Mouse (Mus musculus): ENCODE measurements around the gene Agmat.

Agmat gene

GRCm38 (mm10) chr4:141746578-141747346, at the start of gene Agmat:
Agmat (plus strand) TSS chr4:141746672.
- ChIA-PET POLR2A (interaction anchor here in 1 of 4 experiments (1.3 to 1.6 kb wide), 2 partner anchors 23 to 37 kb away, joined by 3 to 4 read pairs; partner anchors contain the start of gene Ddi2), CTCF (interaction anchor here in 1 of 4 experiments (0.7 kb wide), 1 partner anchor 11 kb away, joined by 3 read pairs; no protein-coding TSS in a partner anchor)

GRCm38 (mm10) chr4:141704625-141705024, 41.8 kb upstream of the Agmat start:
- CTCF ChIA-PET = interaction anchor here in 1 of 4 experiments (0.6 kb wide), 1 partner anchor 469 kb away, joined by 3 read pairs; no protein-coding TSS in a partner anchor
- POLR2A ChIA-PET = interaction anchor here in 2 of 4 experiments (0.6 to 3.6 kb wide), 7 partner anchors 11 to 31 kb away, joined by 3 to 17 read pairs (median 8); partner anchors contain the start of gene Ddi2 (in 1 of the 2)

- POLR2A ChIA-PET = interaction anchor here in 3 of 4 experiments (0.6 to 3.6 kb wide), 11 partner anchors 12 to 51 kb away, joined by 3 to 17 read pairs (median 3); partner anchors contain the start of gene Ddi2 (in 1 of the 3)
- CTCF ChIA-PET = interaction anchor here in 2 of 4 experiments (0.6 to 0.8 kb wide), 2 partner anchors 12 to 470 kb away, joined by 3 read pairs; no protein-coding TSS in a partner anchor
Measured at GRCm38 (mm10) chr4:141705331-141705730, 41.1 kb upstream of the Agmat start.

GRCm38 (mm10) chr4:141708005-141708404, 38.5 kb upstream of the Agmat start:
- ChIA-PET POLR2A (interaction anchor here in 1 of 4 experiments (0.9 to 3.6 kb wide), 5 partner anchors 9 to 60 kb away, joined by 4 to 14 read pairs (median 6); partner anchors contain the start of genes Ddi2 and Rsc1a1), CTCF (interaction anchor here in 1 of 4 experiments (0.6 kb wide), 1 partner anchor 49 kb away, joined by 6 read pairs; no protein-coding TSS in a partner anchor)

GRCm38 (mm10) chr4:141708971-141709370, 37.5 kb upstream of the Agmat start:
- POLR2A ChIA-PET = interaction anchor here in 1 of 4 experiments (0.6 to 3.4 kb wide), 6 partner anchors 9 to 204 kb away, joined by 4 to 12 read pairs (median 6); partner anchors contain the start of gene Ddi2
- CTCF ChIA-PET = no interaction called here

- ChIA-PET POLR2A (interaction anchor here in 2 of 4 experiments (0.7 to 3.4 kb wide), 4 partner anchors 9 to 118 kb away, joined by 3 to 12 read pairs (median 4); partner anchors contain the start of gene Ddi2 (in 1 of the 2)), CTCF (no interaction called here)
Measured at GRCm38 (mm10) chr4:141711250-141711649, 35.2 kb upstream of the Agmat start.

- CTCF ChIA-PET = no interaction called here
- POLR2A ChIA-PET = interaction anchor here in 1 of 4 experiments (1.3 kb wide), 1 partner anchor 10 kb away, joined by 3 read pairs; the partner anchor contains the start of gene Ddi2
Measured at GRCm38 (mm10) chr4:141713598-141714142, 32.8 kb upstream of the Agmat start.

- ChIA-PET CTCF (interaction anchor here in 1 of 4 experiments (0.5 kb wide), 1 partner anchor 13 kb away, joined by 6 read pairs; no protein-coding TSS in a partner anchor), POLR2A (interaction anchor here in 1 of 4 experiments (0.6 to 1.9 kb wide), 4 partner anchors 9 to 51 kb away, joined by 3 to 5 read pairs (median 4); partner anchors contain the start of genes Ddi2 and Plekhm2)
Measured at GRCm38 (mm10) chr4:141715027-141715426, 31.4 kb upstream of the Agmat start.

- POLR2A ChIA-PET = interaction anchor here in 3 of 4 experiments (0.6 to 4.5 kb wide), 9 partner anchors 8 to 105 kb away, joined by 3 to 14 read pairs (median 4); partner anchors contain the start of genes Casp9 (in 1 of the 3) and Plekhm2 (in 1 of the 3)
- CTCF ChIA-PET = no interaction called here
Measured at GRCm38 (mm10) chr4:141717633-141718032, 28.8 kb upstream of the Agmat start.

- POLR2A ChIA-PET = interaction anchor here in 2 of 4 experiments (0.7 to 4.5 kb wide), 8 partner anchors 10 to 294 kb away, joined by 3 to 14 read pairs (median 4); partner anchors contain the start of gene Plekhm2 (in 1 of the 2)
- CTCF ChIA-PET = interaction anchor here in 2 of 4 experiments (0.5 to 0.6 kb wide), 2 partner anchors 101 kb away, joined by 3 read pairs; partner anchors contain the start of gene Tmem82 (in 2 of the 2)
Measured at GRCm38 (mm10) chr4:141719304-141719703, 27.2 kb upstream of the Agmat start.

- CTCF ChIA-PET = interaction anchor here in 1 of 4 experiments (0.7 kb wide), 1 partner anchor 294 kb away, joined by 3 read pairs; the partner anchor contains the start of gene Fhad1
- POLR2A ChIA-PET = interaction anchor here (0.7 to 4.5 kb wide), 16 partner anchors 9 to 440 kb away, joined by 3 to 13 read pairs (median 4); partner anchors contain the start of gene Plekhm2 (in 1 of the 4)
Measured at GRCm38 (mm10) chr4:141720761-141721523, 25.5 kb upstream of the Agmat start.

GRCm38 (mm10) chr4:141721961-141722360, 24.5 kb upstream of the Agmat start:
- CTCF ChIA-PET = interaction anchor here in 2 of 4 experiments (0.6 to 1.5 kb wide), 2 partner anchors 29 to 140 kb away, joined by 3 to 4 read pairs; no protein-coding TSS in a partner anchor
- POLR2A ChIA-PET = interaction anchor here in 2 of 4 experiments (0.8 to 3.0 kb wide), 13 partner anchors 12 to 263 kb away, joined by 3 to 18 read pairs (median 6); no protein-coding TSS in a partner anchor

GRCm38 (mm10) chr4:141722731-141723672, 23.5 kb upstream of the Agmat start, which contains the start of gene Ddi2:
Ddi2 (minus strand) TSS chr4:141723419.
- POLR2A ChIA-PET = interaction anchor here (0.6 to 3.0 kb wide), 51 partner anchors 8 to 1563 kb away, joined by 3 to 18 read pairs (median 3); partner anchors contain the start of genes Casp9 (in 2 of the 4), Agmat (in 1 of the 4), Fam131c (in 1 of the 4) and Tmem82 (in 1 of the 4)
- CTCF ChIA-PET = interaction anchor here in 2 of 4 experiments (0.7 to 1.5 kb wide), 2 partner anchors 28 to 98 kb away, joined by 3 read pairs; no protein-coding TSS in a partner anchor

- ChIA-PET POLR2A (interaction anchor here (0.6 to 2.4 kb wide), 38 partner anchors 9 to 1562 kb away, joined by 3 to 18 read pairs (median 3); partner anchors contain the start of genes Casp9 (in 2 of the 4) and Agmat (in 1 of the 4)), CTCF (interaction anchor here in 1 of 4 experiments (0.7 kb wide), 1 partner anchor 98 kb away, joined by 3 read pairs; no protein-coding TSS in a partner anchor)
Measured at GRCm38 (mm10) chr4:141723673-141724068, 22.8 kb upstream of the Agmat start.

GRCm38 (mm10) chr4:141724594-141724993, 21.9 kb upstream of the Agmat start:
- CTCF ChIA-PET = interaction anchor here in 1 of 4 experiments (0.7 kb wide), 1 partner anchor 313 kb away, joined by 13 read pairs; no protein-coding TSS in a partner anchor

GRCm38 (mm10) chr4:141725277-141725676, 21.2 kb upstream of the Agmat start:
- ChIA-PET CTCF (no interaction called here), POLR2A (interaction anchor here in 1 of 4 experiments (1.3 kb wide), 1 partner anchor 53 kb away, joined by 3 read pairs; no protein-coding TSS in a partner anchor)

More at GRCm38 (mm10) chr4:141724594-141724993, 21.9 kb upstream of the Agmat start:
- POLR2A ChIA-PET = interaction anchor here in 3 of 4 experiments (0.6 to 1.3 kb wide), 6 partner anchors 17 to 1631 kb away, joined by 3 to 6 read pairs (median 3); no protein-coding TSS in a partner anchor
